Mouse (Mus musculus) intestine, postnatal 0 days (tissue): ENCODE measurements at regions not wholly inside any gene's neighbourhood (a gene's known extent, or its start where the extent isn't known, plus 50 kb on each side); places are given as distances from the start of the nearest gene placed in this dataset.

ENCODE experiments used
- ATAC-seq: fragments of 200-750 bp; cut with Nextera tagmentation; 2 replicates; pipeline ENCODE4 v1.8.0; 2017; ENCODE audit warnings: mild to moderate bottlenecking, moderate TSS enrichment, moderate library complexity
- H3K27ac ChIP-seq: fragments of 300-500 bp; sonication (generic); 2 replicates; pipeline ENCODE4 v1.5.1; 2014; ENCODE audit warnings: mild to moderate bottlenecking, low read depth, low read length, moderate library complexity
- H3K27me3 ChIP-seq: fragments of 300-500 bp; sonication (generic); replicated peaks from 2 replicates; pipeline ENCODE4 v1.6.1; 2014; ENCODE audit warnings: low read length, mixed read lengths; ENCODE audit not compliant: control insufficient read depth, insufficient read depth
- H3K36me3 ChIP-seq: fragments of 300-500 bp; sonication (generic); 2 replicates; pipeline ENCODE4 v1.6.1; 2014; ENCODE audit warnings: mild to moderate bottlenecking, moderate library complexity; ENCODE audit not compliant: control insufficient read depth, insufficient read depth
- H3K4me1 ChIP-seq: fragments of 300-500 bp; sonication (generic); replicated peaks from 2 replicates; pipeline ENCODE4 v1.6.1; 2014; ENCODE audit warnings: antibody characterized with exemption, low read length, mixed read lengths; ENCODE audit not compliant: control insufficient read depth, insufficient read depth
- H3K4me2 ChIP-seq: fragments of 300-500 bp; sonication (generic); replicated peaks from 2 replicates; pipeline ENCODE4 v1.6.1; 2014; ENCODE audit warnings: low read depth, mild to moderate bottlenecking, moderate library complexity
- H3K4me3 ChIP-seq: fragments of 300-500 bp; sonication (generic); 2 replicates; pipeline ENCODE4 v1.5.1; 2014; ENCODE audit warnings: low read depth, low read length
- H3K9ac ChIP-seq: fragments of 300-500 bp; sonication (generic); 2 replicates; pipeline ENCODE4 v1.6.1; 2014; ENCODE audit warnings: mild to moderate bottlenecking, low read depth, low read length
- H3K9me3 ChIP-seq: fragments of 300-500 bp; sonication (generic); 2 replicates; pipeline ENCODE4 v1.6.1; 2016; ENCODE audit warnings: mixed run types; ENCODE audit not compliant: control insufficient read depth
- CTCF ChIP-seq: sonication (generic); IDR thresholded peaks from 2 replicates; pipeline ENCODE4 v1.5.1; 2016; ENCODE audit warnings: low read depth, mild to moderate bottlenecking, control low read depth, antibody characterized with exemption, moderate library complexity
- WGBS: fragments of 180-500 bp; shearing (Covaris S2); extraction: QIAGEN DNeasy Blood & Tissue Kit; methylation state at CpG from one replicate; pipeline ENCODE4 v1.1.7; 2014; 5-methylcytosine and 5-hydroxymethylcytosine counted together

GRCm38 (mm10) chr10:19216240-19216639 lies 140.1 kb upstream of the Olig3 start:
- 79% methylated on average over 5 of the region's 5 CpGs for WGBS
- no peak for TF ChIP-seq CTCF
- H3K27ac ChIP-seq, result no peak overlapping the region

GRCm38 (mm10) chr10:19209751-19210150 lies 146.6 kb upstream of the Olig3 start:
- no peaks in the 10 kb centered on the region for H3K36me3 ChIP-seq
- no peak overlapping the region for H3K4me2 ChIP-seq
- no peaks in the 10 kb centered on the region for H3K9me3 ChIP-seq
- H3K27ac ChIP-seq, result no peak overlapping the region
- no peak overlapping the region for H3K4me3 ChIP-seq
- no peak for TF ChIP-seq CTCF
- WGBS, result 86% methylated on average over 2 of the region's 2 CpGs
- no peaks in the 10 kb centered on the region for H3K4me1 ChIP-seq
- no peaks in the 10 kb centered on the region for H3K27me3 ChIP-seq
- no peak overlapping the region for H3K9ac ChIP-seq
- no peak for ATAC-seq

More at GRCm38 (mm10) chr10:19216240-19216639, 140.1 kb upstream of the Olig3 start:
- no peak overlapping the region for H3K4me3 ChIP-seq
- no peak overlapping the region for H3K4me2 ChIP-seq
- H3K27me3 ChIP-seq, result no peaks in the 10 kb centered on the region
- H3K9ac ChIP-seq, result no peak overlapping the region
- no peak for ATAC-seq
- H3K36me3 ChIP-seq, result no peaks in the 10 kb centered on the region
- H3K4me1 ChIP-seq, result no peaks in the 10 kb centered on the region
- no peaks in the 10 kb centered on the region for H3K9me3 ChIP-seq

GRCm38 (mm10) chr10:19208101-19208722 lies 148.1 kb upstream of the Olig3 start:
- no peak overlapping the region for H3K9ac ChIP-seq
- 31% methylated on average over 12 of the region's 12 CpGs for WGBS
- no peak for TF ChIP-seq CTCF
- no peaks in the 10 kb centered on the region for H3K27me3 ChIP-seq
- ATAC-seq, result no peak
- no peaks in the 10 kb centered on the region for H3K9me3 ChIP-seq
- H3K36me3 ChIP-seq, result no peaks in the 10 kb centered on the region
- H3K4me1 ChIP-seq, result no peaks in the 10 kb centered on the region
- H3K4me3 ChIP-seq, result no peak overlapping the region
- H3K4me2 ChIP-seq, result no peak overlapping the region
- H3K27ac ChIP-seq, result no peak overlapping the region

GRCm38 (mm10) chr10:19207505-19207904 lies 148.8 kb upstream of the Olig3 start:
- Histone ChIP-seq H3K9me3 (no peaks in the 10 kb centered on the region), H3K27ac (no peak overlapping the region), H3K4me3 (no peak overlapping the region), H3K4me2 (no peak overlapping the region), H3K9ac (no peak overlapping the region), H3K27me3 (no peaks in the 10 kb centered on the region), H3K4me1 (no peaks in the 10 kb centered on the region), H3K36me3 (no peaks in the 10 kb centered on the region)
- WGBS, result 81% methylated on average over 2 of the region's 2 CpGs
- no peak for ATAC-seq
- TF ChIP-seq CTCF, result no peak

GRCm38 (mm10) chr10:19200311-19200710 lies 156.0 kb upstream of the Olig3 start:
- no peaks in the 10 kb centered on the region for H3K9me3 ChIP-seq
- H3K4me3 ChIP-seq, result no peak overlapping the region
- no peak overlapping the region for H3K27ac ChIP-seq
- no peaks in the 10 kb centered on the region for H3K4me1 ChIP-seq
- no peak for TF ChIP-seq CTCF
- no peaks in the 10 kb centered on the region for H3K36me3 ChIP-seq
- WGBS, result 95% methylated on average over 2 of the region's 2 CpGs
- ATAC-seq, result no peak
- H3K27me3 ChIP-seq, result no peaks in the 10 kb centered on the region
- no peak overlapping the region for H3K4me2 ChIP-seq
- no peak overlapping the region for H3K9ac ChIP-seq

- no peak for ATAC-seq
- Histone ChIP-seq H3K36me3 (no peaks in the 10 kb centered on the region), H3K27me3 (no peaks in the 10 kb centered on the region), H3K4me1 (peaks cover 4% of the 10 kb centered on the region), H3K27ac (no peak overlapping the region), H3K4me3 (no peak overlapping the region), H3K9ac (no peak overlapping the region), H3K4me2 (no peak overlapping the region), H3K9me3 (no peaks in the 10 kb centered on the region)
- no peak for TF ChIP-seq CTCF
- WGBS, result 73% methylated on average over 7 of the region's 7 CpGs
These were observed 160.7 kb upstream of the Olig3 start for GRCm38 (mm10) chr10:19195676-19196075.

GRCm38 (mm10) chr10:19194646-19195045 lies 161.7 kb upstream of the Olig3 start:
- H3K4me2 ChIP-seq, result no peak overlapping the region
- H3K27ac ChIP-seq, result no peak overlapping the region
- H3K4me1 ChIP-seq, result peaks cover 4% of the 10 kb centered on the region
- no peak overlapping the region for H3K4me3 ChIP-seq
- TF ChIP-seq CTCF, result no peak
- no peaks in the 10 kb centered on the region for H3K36me3 ChIP-seq
- no peaks in the 10 kb centered on the region for H3K27me3 ChIP-seq
- WGBS, result 92% methylated on average over 3 of the region's 3 CpGs
- H3K9ac ChIP-seq, result no peak overlapping the region
- H3K9me3 ChIP-seq, result no peaks in the 10 kb centered on the region
- no peak for ATAC-seq
